9 mouse cellular contexts compared by ENCODE assay signal in the genomic region with DNA sequence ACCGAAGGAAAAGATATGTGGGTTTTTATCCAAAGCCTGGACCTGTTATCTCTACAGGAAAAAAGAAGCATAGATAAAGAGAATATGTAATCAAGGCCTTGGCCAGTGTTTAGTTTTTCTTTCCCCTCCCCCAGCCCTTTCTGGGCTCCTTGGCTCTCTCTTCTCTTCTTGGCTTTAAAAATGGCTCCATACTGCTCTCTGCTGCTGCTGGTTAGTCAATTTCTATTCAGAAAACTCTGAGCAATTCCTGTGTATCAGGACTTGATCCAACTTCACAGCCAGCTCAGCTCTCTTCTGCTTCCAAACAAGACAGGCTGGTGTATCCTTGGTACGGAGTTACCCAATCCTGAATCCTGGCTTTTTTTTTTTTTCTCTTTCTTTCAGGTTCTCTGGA.
A peak's percentile ranks its signal among the peaks of the same experiment; 100 is the strongest.
DNase-seq lines count a peak whose midpoint lies in the region; ATAC-seq and TF ChIP-seq lines count a peak whose summit lies in the region.
"Had no signal": no experiment of that assay in that cellular context is flagged by ENCODE, and none has a peak within 500 bp of the region (broad histone marks: within the 10 kb centered on the region; RNA-seq: fewer than 3 reads in every experiment).

No protein-coding gene starts in this region.

- H3K36me3 ChIP-seq in heart, adult 2 months (ENCODE audit: control insufficient read depth, insufficient read depth, low read length): no peaks in the 10 kb centered on the region
- H3K36me3 ChIP-seq in heart, embryonic 10.5 days: no peaks in the 10 kb centered on the region
- no peaks in the 10 kb centered on the region for H3K36me3 ChIP-seq in intestine, embryonic 14.5 days (ENCODE audit: control insufficient read depth, insufficient read depth, low read length)
- no peaks in the 10 kb centered on the region for H3K36me3 ChIP-seq in lung, embryonic 16.5 days (ENCODE audit: control insufficient read depth, insufficient read depth, low read length)
- H3K36me3 ChIP-seq: liver, embryonic 13.5 days had no signal

- no peaks in the 10 kb centered on the region for H3K4me1 ChIP-seq in heart, adult 2 months (ENCODE audit: control insufficient read depth, insufficient read depth, low read length)
- H3K4me1 ChIP-seq in heart, embryonic 10.5 days: 0 out of 2 replicates have a peak, but pooled peaks cover 3% of the 10 kb centered on the region
- H3K4me1 ChIP-seq in intestine, embryonic 14.5 days (replicated peaks; ENCODE audit: control insufficient read depth, insufficient read depth, low read length): 0 out of 2 replicates have a peak, but pooled peaks cover 5% of the 10 kb centered on the region
- H3K4me1 ChIP-seq in lung, embryonic 16.5 days (replicated peaks; ENCODE audit: control insufficient read depth, insufficient read depth, low read length): peaks cover 6% of the 10 kb centered on the region
- H3K4me1 ChIP-seq: liver, embryonic 13.5 days had no signal

- no peak overlapping the region for H3K9ac ChIP-seq in heart, adult 2 months (ENCODE audit: low read depth, low read length)
- H3K9ac ChIP-seq in intestine, embryonic 14.5 days (ENCODE audit: low read length): no peak overlapping the region
- no peak overlapping the region for H3K9ac ChIP-seq in lung, embryonic 16.5 days (ENCODE audit: low read length)
- H3K9ac ChIP-seq: liver, embryonic 13.5 days had no signal

- no peak for TF ChIP-seq EP300 in heart, adult 2 months (IDR thresholded peaks at IDR 0.05; ENCODE audit: insufficient read depth, low read depth, low read length)

- no peaks in the 10 kb centered on the region for H3K9me3 ChIP-seq in heart, embryonic 10.5 days
- H3K9me3 ChIP-seq in intestine, embryonic 14.5 days (ENCODE audit: control insufficient read depth, low read length): no peaks in the 10 kb centered on the region
- no peaks in the 10 kb centered on the region for H3K9me3 ChIP-seq in lung, embryonic 16.5 days (ENCODE audit: control insufficient read depth, low read length)
- H3K9me3 ChIP-seq: liver, embryonic 13.5 days had no signal

- H3K4me3 ChIP-seq in heart, adult 2 months: no peak overlapping the region
- no peak overlapping the region for H3K4me3 ChIP-seq in heart, embryonic 10.5 days
- no peak overlapping the region for H3K4me3 ChIP-seq in intestine, embryonic 14.5 days (ENCODE audit: low read depth, low read length)
- no peak overlapping the region for H3K4me3 ChIP-seq in lung, embryonic 16.5 days (ENCODE audit: low read length)
- H3K4me3 ChIP-seq: liver, embryonic 13.5 days had no signal

- ATAC-seq in intestine, embryonic 14.5 days (replicated peaks; ENCODE audit: low FRiP score, low TSS enrichment, low read depth): peak; percentile 79
- ATAC-seq in lung, embryonic 16.5 days (ENCODE audit: low read depth): peak; percentile 91

- no peak overlapping the region for H3K4me2 ChIP-seq in intestine, embryonic 14.5 days (ENCODE audit: low read length)
- no peak overlapping the region for H3K4me2 ChIP-seq in lung, embryonic 16.5 days (ENCODE audit: low read depth, low read length)
- H3K4me2 ChIP-seq: liver, embryonic 13.5 days had no signal

- intact Hi-C loops in heart, adult 2 months (cut with DNase I): no loop called here

- no peaks in the 10 kb centered on the region for H3K27me3 ChIP-seq in heart, adult 2 months (ENCODE audit: control insufficient read depth, insufficient read depth, low read length)
- H3K27me3 ChIP-seq in heart, embryonic 10.5 days (ENCODE audit: insufficient read depth, poor library complexity, severe bottlenecking): no peaks in the 10 kb centered on the region
- H3K27me3 ChIP-seq in intestine, embryonic 14.5 days (replicated peaks; ENCODE audit: control insufficient read depth, insufficient read depth, low read length): no peaks in the 10 kb centered on the region
- H3K27me3 ChIP-seq in lung, embryonic 16.5 days (ENCODE audit: control insufficient read depth, insufficient read depth, low read depth, low read length): no peaks in the 10 kb centered on the region
- H3K27me3 ChIP-seq: liver, embryonic 13.5 days had no signal

- H3K79me2 ChIP-seq in heart, adult 2 months (replicated peaks; ENCODE audit: control insufficient read depth, insufficient read depth, low read length): no peaks in the 10 kb centered on the region

- peak; percentile 34 for TF ChIP-seq CTCF in heart, adult 2 months (IDR thresholded peaks at IDR 0.05)

- TF ChIP-seq POLR2A in heart, adult 2 months (IDR thresholded peaks at IDR 0.05; ENCODE audit: insufficient read depth, low read depth, low read length): no peak

- no peak overlapping the region for H3K27ac ChIP-seq in heart, adult 2 months
- no peak overlapping the region for H3K27ac ChIP-seq in heart, embryonic 10.5 days
- no peak overlapping the region for H3K27ac ChIP-seq in intestine, embryonic 14.5 days (ENCODE audit: low read depth)
- H3K27ac ChIP-seq in lung, embryonic 16.5 days (ENCODE audit: low read length): no peak overlapping the region
- H3K27ac ChIP-seq: liver, embryonic 13.5 days had no signal

- 21% methylated on average over 2 of the region's 2 CpGs for WGBS in heart, adult 2 months
- 26% methylated on average over 2 of the region's 2 CpGs for WGBS in heart, embryonic 10.5 days
- 27% methylated on average over 2 of the region's 2 CpGs for WGBS in intestine, embryonic 14.5 days
- WGBS in lung, embryonic 16.5 days: 20% methylated on average over 2 of the region's 2 CpGs

- peak in 1 of 2 experiments; percentile 12 for DNase-seq in heart, adult 2 months
- DNase-seq in heart, embryonic 10.5 days (ENCODE audit: low spot score): no peak
- peak; percentile 16 for DNase-seq in cerebellum, adult 11 months
- peak; percentile 60 to 76 for DNase-seq in frontal cortex, adult 2 months (ENCODE audit: extremely low spot score in 1 of 2, low spot score in 1 of 2)
- no peak for DNase-seq in intestine, embryonic 14.5 days (ENCODE audit: low spot score)
- peak; percentile 65 to 84 for DNase-seq in right cerebral cortex, postnatal 10 days (ENCODE audit: low spot score in 2 of 2)
- no peak for DNase-seq in thymus, adult 18-20 months
- DNase-seq: liver, embryonic 13.5 days had no signal

Comparison
In these comparisons a context has a peak if more than half of its experiments do, and no peak if none do; other contexts are left out.
1. DNase-seq: peak in cerebellum, adult 11 months (single experiment), frontal cortex, adult 2 months (2 of 2) and right cerebral cortex, postnatal 10 days (2 of 2); none in heart, embryonic 10.5 days (single experiment), intestine, embryonic 14.5 days (single experiment) and thymus, adult 18-20 months (0 of 2).